Mouse (Mus musculus) embryonic facial prominence, embryonic 11.5 days (tissue): ENCODE data around the gene Gm17190. TPM values are rescaled to one million over a fixed set of nuclear protein-coding genes. Genes with fewer than 3 reads are reported as not detected.

Source experiments
- ATAC-seq: fragments of 200-750 bp; cut with Nextera tagmentation; replicated peaks from 2 replicates; pipeline ENCODE4 v1.8.0; 2017; ENCODE audit warnings: low read depth; ENCODE audit not compliant: insufficient number of reproducible peaks, low FRiP score, low TSS enrichment
- DNase-seq: peaks from one replicate; pipeline ENCODE4 v3.0.0-alpha.2; 2015; ENCODE audit warnings: low spot score
- H3K27ac ChIP-seq: fragments of 300-500 bp; sonication (generic); replicated peaks from 2 replicates; pipeline ENCODE4 v1.5.1; 2014; ENCODE audit warnings: mild to moderate bottlenecking, low read depth, low read length, control low read depth
- H3K27me3 ChIP-seq: fragments of 300-500 bp; sonication (generic); 2 replicates; pipeline ENCODE4 v1.6.1; 2014; ENCODE audit warnings: mild to moderate bottlenecking, low read length, moderate library complexity, mixed read lengths; ENCODE audit not compliant: control insufficient read depth, insufficient read depth
- H3K36me3 ChIP-seq: fragments of 300-500 bp; sonication (generic); replicated peaks from 2 replicates; pipeline ENCODE4 v1.6.1; 2014; ENCODE audit warnings: low read depth, mild to moderate bottlenecking, low read length, moderate library complexity, mixed read lengths; ENCODE audit not compliant: control insufficient read depth, insufficient read depth
- H3K4me1 ChIP-seq: fragments of 300-500 bp; sonication (generic); 2 replicates; pipeline ENCODE4 v1.6.1; 2014; ENCODE audit warnings: low read length, mixed read lengths; ENCODE audit not compliant: control insufficient read depth, insufficient read depth
- H3K4me2 ChIP-seq: fragments of 300-500 bp; sonication (generic); 2 replicates; pipeline ENCODE4 v1.6.1; 2014; ENCODE audit warnings: low read depth, mild to moderate bottlenecking, control low read depth, low read length, moderate library complexity
- H3K4me3 ChIP-seq: fragments of 300-500 bp; sonication (generic); 2 replicates; pipeline ENCODE4 v1.5.1; 2014; ENCODE audit warnings: low read depth, low read length, control low read depth
- H3K9ac ChIP-seq: fragments of 300-500 bp; sonication (generic); replicated peaks from 2 replicates; pipeline ENCODE4 v1.6.1; 2014; ENCODE audit warnings: mild to moderate bottlenecking, control low read depth, low read length
- H3K9me3 ChIP-seq: fragments of 300-500 bp; sonication (generic); replicated peaks from 2 replicates; pipeline ENCODE4 v1.6.1; 2016; ENCODE audit warnings: mild to moderate bottlenecking, low read length, inconsistent platforms, mixed read lengths; ENCODE audit not compliant: control insufficient read depth
- WGBS: fragments of 180-500 bp; shearing (Covaris S2); extraction: QIAGEN DNeasy Blood & Tissue Kit; methylation state at CpG from one replicate; pipeline ENCODE4 v1.1.7; 2014; 5-methylcytosine and 5-hydroxymethylcytosine counted together
- polyA plus RNA-seq: library from polyadenylated mRNA; unstranded; fragments of >200 nt; fragmentation: Nextera tagmentation; extraction: Ambion mirVana; gene quantifications from 2 replicates; pipeline ENCODE4 v1.2.1, GENCODE M21; 2014

Gene Gm17190
- polyA plus RNA-seq, 1 experiment from 2014 or later = not detected

DNA sequence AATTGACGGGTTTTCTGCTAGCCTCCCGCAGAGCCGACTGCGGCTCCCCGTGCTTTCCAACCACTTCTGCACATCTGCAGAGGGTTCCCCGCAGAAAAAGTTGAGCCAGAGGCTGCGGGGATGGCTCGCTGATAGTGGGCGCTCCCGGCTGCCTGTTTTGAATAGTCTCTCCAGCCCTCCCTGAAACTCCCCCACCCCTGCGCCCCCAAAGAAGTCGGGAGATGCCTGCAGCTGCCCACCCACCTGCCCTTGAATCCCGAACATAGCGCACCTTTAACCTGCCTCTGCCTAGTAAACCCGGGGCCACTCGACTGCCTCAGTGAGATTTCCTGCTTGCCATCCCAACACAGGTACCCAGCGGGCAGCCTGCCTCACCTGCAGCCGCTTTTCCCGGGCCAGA, 50.1 kb downstream of the Gm17190 start:
- peaks cover 41% of the 10 kb centered on the region for H3K27me3 ChIP-seq
- H3K4me1 ChIP-seq = no peaks in the 10 kb centered on the region; the same call in 1 of the 2 replicates
- no peaks in the 10 kb centered on the region for H3K36me3 ChIP-seq
- no peaks in the 10 kb centered on the region for H3K9me3 ChIP-seq
- peak overlapping the region; percentile 45 for H3K4me3 ChIP-seq
- peak overlapping the region; percentile 96 for H3K4me2 ChIP-seq
- H3K27ac ChIP-seq = no peak overlapping the region
- under 1% methylated on average over 19 of the region's 19 CpGs for WGBS
- peak; percentile 10 for DNase-seq
- H3K9ac ChIP-seq = peak overlapping the region; percentile 43
- no peak for ATAC-seq

DNA sequence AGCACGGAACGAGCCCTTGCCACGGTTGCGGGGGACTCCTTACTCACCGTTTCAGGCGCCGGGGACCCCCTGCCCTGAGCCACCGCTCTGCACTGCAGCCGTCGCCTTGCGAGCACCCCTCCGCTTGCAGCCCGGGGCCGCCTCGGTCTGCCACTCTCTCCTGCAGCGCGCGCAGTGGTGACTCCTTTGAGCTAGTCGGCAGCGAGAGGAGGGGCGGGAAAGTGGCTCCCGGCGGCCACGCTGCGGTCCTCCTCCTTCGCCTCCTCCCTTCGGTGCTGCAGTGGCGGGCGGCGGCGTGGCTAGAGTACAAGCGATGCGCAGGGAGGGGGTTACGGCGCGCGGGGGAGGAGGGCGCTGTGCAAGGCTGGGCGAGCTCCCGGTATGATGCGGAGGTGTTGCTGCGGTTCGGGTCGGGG, 50.6 kb downstream of the Gm17190 start, which contains the start of gene Sv2c:
Gene Sv2c, minus strand, starts transcription at position 177 of the 416 bp plus-strand sequence.
- peak; percentile 81 for DNase-seq
- 1% methylated on average over 33 of the region's 44 CpGs for WGBS
- H3K36me3 ChIP-seq = no peaks in the 10 kb centered on the region
- H3K9me3 ChIP-seq = no peaks in the 10 kb centered on the region
- H3K4me3 ChIP-seq = peak within 1 kb of the TSS; percentile 45
- peaks cover 41% of the 10 kb centered on the region for H3K27me3 ChIP-seq
- peak within 1 kb of the TSS; percentile 47 for H3K9ac ChIP-seq
- H3K27ac ChIP-seq = no peak within 1 kb of the TSS
- peak; percentile 83 for ATAC-seq
- no peaks in the 10 kb centered on the region; the same call in 1 of the 2 replicates for H3K4me1 ChIP-seq
- H3K4me2 ChIP-seq = peak within 1 kb of the TSS; percentile 96

Other genes starting within 250 kb of the Gm17190 start
- gene Iqgap2, start 190.1 kb upstream of the Gm17190 start, polyA plus RNA-seq = 15.6 and 16.3 TPM in 2 replicates
- gene Gm20075, start 678 bp upstream of the Gm17190 start, polyA plus RNA-seq = 44.0 and 47.7 TPM in 2 replicates
- gene Sv2c, start 50.5 kb downstream of the Gm17190 start, polyA plus RNA-seq = 1.7 and 1.9 TPM in 2 replicates